Mouse (Mus musculus) C2C12 (cell line): ENCODE measurements around the gene P4ha2. TPM values are rescaled to one million over a fixed set of nuclear protein-coding genes. Genes with fewer than 3 reads are reported as not detected.

Experiments
- H3K27me3 ChIP-seq: one replicate; pipeline ENCODE4 v1.6.1; 2011; ENCODE audit not compliant: control insufficient read depth, insufficient read depth, insufficient read length
- H3K36me3 ChIP-seq: one replicate; pipeline ENCODE4 v1.6.1; 2011; ENCODE audit not compliant: control insufficient read depth, insufficient read depth
- H3K4me3 ChIP-seq: one replicate; pipeline ENCODE4 v1.5.1; 2011; ENCODE audit warnings: mild to moderate bottlenecking, control low read depth; ENCODE audit not compliant: poor library complexity, insufficient read depth, severe bottlenecking
- H3K79me2 ChIP-seq: one replicate; pipeline ENCODE4 v1.6.1; 2011; ENCODE audit not compliant: control insufficient read depth, insufficient read depth
- H3K79me3 ChIP-seq: one replicate; pipeline ENCODE4 v1.6.1; 2011; ENCODE audit warnings: low read depth, control low read depth
- H3ac ChIP-seq: one replicate; pipeline ENCODE3; 2011; ENCODE audit warnings: low read depth; ENCODE audit not compliant: control insufficient read depth, insufficient read length
- CEBPB ChIP-seq: IDR thresholded peaks from one replicate; pipeline ENCODE4 v1.6.1; 2011; ENCODE audit warnings: low read depth, mild to moderate bottlenecking, control low read depth, moderate library complexity
- CTCF ChIP-seq: IDR thresholded peaks from one replicate; pipeline ENCODE4 v1.5.1; 2011; ENCODE audit not compliant: control insufficient read depth, insufficient read depth, insufficient read length
- FOSL1 ChIP-seq: IDR thresholded peaks from one replicate; pipeline ENCODE4 v1.8.0; 2011; ENCODE audit warnings: mild to moderate bottlenecking, low read length; ENCODE audit not compliant: poor library complexity, insufficient read depth, severe bottlenecking
- MAX ChIP-seq: IDR thresholded peaks from one replicate; pipeline ENCODE4 v1.6.1; 2011; ENCODE audit warnings: mild to moderate bottlenecking, control low read depth
- MYOD1 ChIP-seq: IDR thresholded peaks from one replicate; pipeline ENCODE4 v1.6.1; 2011; ENCODE audit warnings: low read depth; ENCODE audit not compliant: control insufficient read depth, insufficient read length
- MYOG ChIP-seq: IDR thresholded peaks from one replicate; pipeline ENCODE4 v1.6.1; 2011; ENCODE audit not compliant: control insufficient read depth, insufficient read length; ENCODE audit errors: extremely low read depth
- USF1 ChIP-seq: IDR thresholded peaks from one replicate; pipeline ENCODE4 v1.6.1; 2011; ENCODE audit warnings: low read depth, mild to moderate bottlenecking, control low read depth, moderate library complexity
- long read RNA-seq, 2 experiments: library from polyadenylated mRNA; unstranded; transcript quantifications; one replicate each; pipeline ENCODE4 v2.0.0; 2019 to 2020
- polyA plus RNA-seq: library from polyadenylated mRNA; unstranded; fragments of >200 nt; fragmentation: generic; extraction: Trizol; gene quantifications from one replicate; pipeline ENCODE4 v1.2.1, GENCODE M21; 2012; ENCODE audit warnings: missing spikeins

Gene P4ha2
- 26.4 TPM for polyA plus RNA-seq
- long read RNA-seq, experiment 1, transcript P4ha2-201 (16 exons, 2,230 nt), result minor isoform, 18 of 60 reads
- long read RNA-seq, experiment 1, transcript P4ha2-202 (16 exons, 2,263 nt), result major isoform, 19 of 60 reads
- long read RNA-seq, experiment 1, partial matches to known transcripts, result 16 of 60 reads
- long read RNA-seq, experiment 1, other reads (novel, unspliced or antisense), result 6 of 60 reads
- long read RNA-seq, experiment 2, transcript P4ha2-202 (16 exons, 2,263 nt), result major isoform, 141 of 286 reads
- long read RNA-seq, experiment 2, transcript P4ha2-201 (16 exons, 2,230 nt), result minor isoform, 102 of 286 reads
- long read RNA-seq, experiment 2, partial matches to known transcripts, result 22 of 286 reads
- long read RNA-seq, experiment 2, other reads (novel, unspliced or antisense), result 21 of 286 reads

- no peaks in the 10 kb centered on the region for H3K27me3 ChIP-seq
- H3ac ChIP-seq, result peak within 1 kb of the TSS; percentile 83
- no peaks in the 10 kb centered on the region for H3K79me2 ChIP-seq
- no peaks in the 10 kb centered on the region for H3K36me3 ChIP-seq
- no peak for TF ChIP-seq MAX
- no peak for TF ChIP-seq FOSL1
- no peak for TF ChIP-seq CEBPB
- peak within 1 kb of the TSS; percentile 38 for H3K4me3 ChIP-seq
- no peaks in the 10 kb centered on the region for H3K79me3 ChIP-seq
Observed at GRCm38 (mm10) chr11:54100045-54100691, at the start of gene P4ha2. TSS of gene P4ha2 (plus strand) at chr11:54100095.

DNA sequence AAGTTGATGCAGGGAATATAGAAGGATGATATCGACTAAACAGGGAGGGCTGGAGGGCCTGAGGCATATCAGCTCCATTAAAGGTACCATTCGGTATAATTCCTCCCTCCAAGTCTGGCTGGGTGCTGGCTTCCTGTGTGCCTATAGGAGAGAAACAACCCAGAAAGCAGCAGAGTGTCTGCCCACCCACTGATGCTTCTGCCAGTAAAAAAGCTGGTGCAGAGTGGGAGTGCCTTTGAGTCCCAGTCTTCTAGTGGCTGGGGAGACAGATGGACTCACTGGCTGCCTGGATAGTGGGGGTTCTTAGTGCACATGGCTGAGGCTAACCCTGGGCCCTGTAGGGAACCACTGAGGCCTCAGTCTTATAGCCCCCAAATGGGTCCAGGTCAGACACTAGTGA is 49.7 kb upstream of the P4ha2 start:
- Histone ChIP-seq H3ac (no peak overlapping the region), H3K79me3 (no peaks in the 10 kb centered on the region), H3K27me3 (no peaks in the 10 kb centered on the region), H3K36me3 (peaks cover 20% of the 10 kb centered on the region), H3K79me2 (no peaks in the 10 kb centered on the region), H3K4me3 (no peak overlapping the region)
- TF ChIP-seq CEBPB (no peak), FOSL1 (no peak), MAX (no peak)

- TF ChIP-seq MYOG, result no peak
- H3K79me3 ChIP-seq, result no peaks in the 10 kb centered on the region
- no peak overlapping the region for H3K4me3 ChIP-seq
- H3K79me2 ChIP-seq, result no peaks in the 10 kb centered on the region
- peaks cover 30% of the 10 kb centered on the region for H3K36me3 ChIP-seq
- H3ac ChIP-seq, result no peak overlapping the region
- no peaks in the 10 kb centered on the region for H3K27me3 ChIP-seq
Observed at GRCm38 (mm10) chr11:54051161-54051560, 48.7 kb upstream of the P4ha2 start.

DNA sequence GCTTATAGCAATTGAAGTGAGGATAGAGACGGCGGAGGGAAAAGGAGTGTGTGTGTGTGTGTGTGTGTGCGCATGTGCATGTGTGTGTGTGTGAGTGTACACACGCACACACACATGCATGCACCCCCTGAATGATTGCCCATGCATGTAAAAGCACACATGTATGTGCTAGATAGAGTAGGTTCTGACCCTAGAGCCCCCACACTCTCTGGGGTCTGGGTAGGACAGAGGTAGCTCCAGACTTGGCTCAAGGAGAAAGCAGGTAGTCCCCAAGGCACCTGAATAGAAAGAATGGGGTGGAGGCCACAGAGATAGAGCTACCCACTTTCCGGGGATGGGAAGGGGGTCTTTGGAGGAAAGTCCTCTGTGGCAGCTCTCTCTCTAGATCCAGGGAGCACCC is 47.8 kb upstream of the P4ha2 start:
- Histone ChIP-seq H3K36me3 (peaks cover 38% of the 10 kb centered on the region), H3K79me3 (no peaks in the 10 kb centered on the region), H3ac (no peak overlapping the region), H3K27me3 (no peaks in the 10 kb centered on the region), H3K4me3 (no peak overlapping the region), H3K79me2 (no peaks in the 10 kb centered on the region)
- TF ChIP-seq MYOG, result no peak
- TF ChIP-seq MYOD1, result no peak
- TF ChIP-seq FOSL1, result no peak
- no peak for TF ChIP-seq MAX
- TF ChIP-seq USF1, result no peak
- TF ChIP-seq CTCF, result no peak

DNA sequence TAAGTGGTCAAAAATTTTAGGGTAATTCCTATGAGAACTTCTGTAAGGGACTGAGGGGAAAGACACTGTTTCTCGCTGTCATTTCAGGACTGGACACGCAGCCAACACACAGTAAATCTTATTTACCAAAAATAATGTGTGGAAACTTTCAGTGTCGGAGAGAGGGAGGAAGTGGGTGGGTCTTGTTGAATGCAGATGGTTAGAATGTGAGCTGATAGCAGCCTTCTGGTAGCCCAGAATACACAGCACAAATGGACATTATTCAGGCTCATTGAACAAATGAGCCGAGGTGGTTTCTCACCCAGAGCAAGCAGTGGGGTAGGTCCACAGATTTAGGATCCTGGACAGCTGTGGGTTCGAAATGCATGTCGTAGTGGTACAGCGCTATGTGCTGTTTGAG is 46.8 kb upstream of the P4ha2 start:
- Histone ChIP-seq H3K79me3 (no peaks in the 10 kb centered on the region), H3K27me3 (no peaks in the 10 kb centered on the region), H3K36me3 (peaks cover 38% of the 10 kb centered on the region), H3K4me3 (no peak overlapping the region), H3ac (no peak overlapping the region), H3K79me2 (no peaks in the 10 kb centered on the region)
- TF ChIP-seq MAX, result no peak

GRCm38 (mm10) chr11:54054257-54054656 is 45.6 kb upstream of the P4ha2 start:
- H3ac ChIP-seq, result no peak overlapping the region
- no peaks in the 10 kb centered on the region for H3K27me3 ChIP-seq
- H3K4me3 ChIP-seq, result no peak overlapping the region
- TF ChIP-seq FOSL1 (no peak), CTCF (no peak), MYOD1 (no peak), CEBPB (no peak), USF1 (no peak), MAX (no peak), MYOG (no peak)
- peaks cover 43% of the 10 kb centered on the region for H3K36me3 ChIP-seq
- H3K79me3 ChIP-seq, result no peaks in the 10 kb centered on the region
- H3K79me2 ChIP-seq, result no peaks in the 10 kb centered on the region
